Mouse (Mus musculus): ENCODE results near the gene Setd6.

Setd6 gene

GRCm38 (mm10) chr8:95711029-95711428, 4.7 kb upstream of the Setd6 start:
- DNase-seq (ENCODE audit: low spot score) = no peak

- no peak for DNase-seq (ENCODE audit: low spot score)
Observed at GRCm38 (mm10) chr8:95712395-95712794, 3.3 kb upstream of the Setd6 start.

GRCm38 (mm10) chr8:95713100-95714010, 2.3 kb upstream of the Setd6 start:
- DNase-seq (ENCODE audit: low spot score) = peak; percentile 71

- DNase-seq (ENCODE audit: low spot score) = no peak
Observed at GRCm38 (mm10) chr8:95714367-95714766, 1.3 kb upstream of the Setd6 start.

- no peak for DNase-seq (ENCODE audit: low spot score)
Observed at GRCm38 (mm10) chr8:95714837-95715413, 756 bp upstream of the Setd6 start.

GRCm38 (mm10) chr8:95716546-95717335, 1.1 kb downstream of the Setd6 start:
- no peak for DNase-seq (ENCODE audit: low spot score)

- no peak for DNase-seq (ENCODE audit: low spot score)
Observed at GRCm38 (mm10) chr8:95727625-95728024, 11.9 kb downstream of the Setd6 start.

GRCm38 (mm10) chr8:95738596-95738995, 22.9 kb downstream of the Setd6 start:
- DNase-seq (ENCODE audit: low spot score) = no peak

- no peak for DNase-seq (ENCODE audit: low spot score)
Observed at GRCm38 (mm10) chr8:95741732-95742131, 26.1 kb downstream of the Setd6 start.

- DNase-seq (ENCODE audit: low spot score) = no peak
Observed at GRCm38 (mm10) chr8:95748028-95748427, 32.3 kb downstream of the Setd6 start.

GRCm38 (mm10) chr8:95751924-95752323, 36.2 kb downstream of the Setd6 start:
- DNase-seq (ENCODE audit: low spot score) = no peak

- DNase-seq (ENCODE audit: low spot score) = no peak
Observed at GRCm38 (mm10) chr8:95760323-95760722, 44.6 kb downstream of the Setd6 start.

GRCm38 (mm10) chr8:95764133-95764532, 48.5 kb downstream of the Setd6 start:
- DNase-seq (ENCODE audit: low spot score) = no peak
